Mouse (Mus musculus): ENCODE data around the gene Smim13.

Gene Smim13

DNA sequence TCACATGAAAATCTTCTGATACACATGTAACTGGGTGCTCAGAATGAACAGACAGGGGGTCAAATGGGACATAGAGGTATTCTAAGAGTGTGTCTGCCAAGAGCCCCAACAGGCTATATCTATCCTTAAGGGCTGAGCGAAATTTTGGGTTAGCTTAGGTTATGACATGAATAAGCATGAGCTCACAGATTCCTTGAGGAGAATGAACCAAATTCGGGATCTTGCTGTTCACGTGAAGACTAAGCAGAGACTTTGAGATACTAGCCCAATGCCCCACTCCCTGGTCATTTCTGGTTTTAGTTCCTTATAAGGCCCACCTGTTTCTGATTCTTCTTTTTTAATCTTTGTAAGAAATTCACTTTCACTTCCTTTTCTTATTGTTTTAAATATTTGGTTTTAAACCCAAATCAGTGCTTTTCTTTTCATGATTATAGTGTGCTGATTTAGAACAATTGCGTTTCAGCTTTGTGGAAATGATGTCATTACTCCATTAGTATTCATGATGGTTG, 41.9 kb downstream of the Smim13 start:
- DNase-seq (ENCODE audit: low spot score) = no peak

DNA sequence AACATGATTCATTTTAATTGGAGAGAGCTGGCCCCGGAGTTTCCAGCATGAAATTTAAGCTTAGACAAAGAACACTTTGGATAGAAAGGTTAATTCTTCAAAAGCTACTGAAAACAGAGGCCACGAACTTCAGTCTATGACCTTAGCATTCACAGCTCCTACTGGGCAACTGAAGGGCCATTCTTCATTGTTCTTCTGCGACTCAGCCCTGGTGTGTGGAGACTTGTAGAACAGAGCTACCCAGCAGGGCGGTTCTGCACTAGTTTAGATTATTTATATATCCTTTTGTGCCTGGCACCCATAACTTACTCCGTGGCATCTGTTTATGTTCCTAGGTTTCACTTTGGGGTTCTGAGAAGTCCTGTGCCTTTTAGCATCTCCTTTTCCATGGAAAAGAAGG, 44.0 kb downstream of the Smim13 start:
- no peak for DNase-seq (ENCODE audit: low spot score)

DNA sequence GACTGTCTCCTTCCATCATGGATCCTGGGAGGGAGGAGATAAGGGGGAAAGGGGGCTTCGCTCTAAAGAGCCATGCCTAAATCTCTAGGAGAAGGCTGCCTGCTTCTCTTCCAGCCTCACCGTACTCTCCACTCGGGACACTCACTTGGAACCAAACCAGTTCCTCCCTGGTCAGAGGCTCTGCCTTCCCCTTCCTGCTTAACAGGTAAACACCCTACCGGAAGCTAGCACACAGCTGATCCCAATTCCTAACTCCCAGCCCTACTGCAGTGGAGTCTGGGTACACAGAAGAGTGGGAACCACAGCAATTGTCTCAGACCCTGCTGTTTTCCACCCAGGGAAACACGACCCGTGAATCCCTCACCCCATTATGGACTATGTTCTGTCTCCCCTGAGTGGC, 46.2 kb downstream of the Smim13 start:
- no peak for DNase-seq (ENCODE audit: low spot score)

DNA sequence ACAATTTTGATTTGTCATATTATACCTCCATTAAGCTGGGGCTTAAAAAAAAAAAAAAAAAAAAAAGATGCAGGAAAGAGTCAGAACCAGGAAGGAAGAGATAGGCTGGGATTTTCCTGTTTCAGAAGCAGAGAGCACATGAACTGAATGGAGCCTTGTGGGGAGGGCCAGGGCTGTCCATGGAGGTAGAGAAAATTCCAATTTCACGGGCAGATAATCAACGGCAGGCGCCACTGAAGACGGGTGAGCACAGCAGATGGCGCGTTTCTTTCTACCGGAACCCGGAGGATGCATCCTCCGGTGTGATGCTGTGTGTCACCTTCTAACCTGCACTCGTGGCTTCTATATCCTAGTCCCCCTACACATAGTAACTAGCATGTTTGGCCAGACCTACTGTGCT, 46.8 kb downstream of the Smim13 start:
- no peak for DNase-seq (ENCODE audit: low spot score)

DNA sequence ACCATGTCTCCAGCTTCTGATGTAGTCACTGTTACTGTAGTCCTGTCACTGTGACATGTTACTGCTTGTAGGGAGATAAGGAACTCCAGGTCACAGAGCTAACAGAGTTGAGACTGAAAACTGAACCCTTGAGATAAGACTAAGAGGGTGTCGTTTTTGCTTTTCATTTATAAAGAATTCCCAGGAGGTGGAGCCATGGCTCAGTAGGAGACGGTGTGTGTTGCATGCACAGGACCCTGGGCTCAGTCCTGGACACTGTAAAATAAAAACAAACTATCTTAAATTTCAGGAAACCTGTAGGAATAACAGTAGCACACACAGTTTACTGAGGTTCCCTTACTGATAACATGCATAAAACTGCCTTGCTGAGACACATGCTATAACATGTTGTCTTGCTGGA, 48.9 kb downstream of the Smim13 start:
- DNase-seq (ENCODE audit: low spot score) = no peak

DNA sequence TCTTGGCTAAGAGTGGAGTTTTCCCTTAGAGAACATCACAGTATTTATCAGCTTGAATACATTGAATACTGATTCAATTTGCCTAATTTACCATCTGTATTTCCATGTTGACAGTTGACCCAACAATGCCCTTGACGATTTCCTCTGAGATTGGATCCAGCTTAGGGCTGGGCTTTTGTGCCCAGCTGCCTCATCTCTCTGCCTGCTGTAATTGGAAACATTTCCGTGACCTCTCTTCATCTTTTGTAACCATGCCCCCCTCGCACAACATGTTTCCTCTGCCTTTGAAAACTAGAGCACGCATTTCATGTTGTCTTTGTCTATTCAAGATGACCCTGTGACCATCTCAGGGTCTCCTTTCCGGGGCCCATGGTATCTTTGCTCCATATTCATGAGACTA, 49.4 kb downstream of the Smim13 start:
- no peak for DNase-seq (ENCODE audit: low spot score)

DNA sequence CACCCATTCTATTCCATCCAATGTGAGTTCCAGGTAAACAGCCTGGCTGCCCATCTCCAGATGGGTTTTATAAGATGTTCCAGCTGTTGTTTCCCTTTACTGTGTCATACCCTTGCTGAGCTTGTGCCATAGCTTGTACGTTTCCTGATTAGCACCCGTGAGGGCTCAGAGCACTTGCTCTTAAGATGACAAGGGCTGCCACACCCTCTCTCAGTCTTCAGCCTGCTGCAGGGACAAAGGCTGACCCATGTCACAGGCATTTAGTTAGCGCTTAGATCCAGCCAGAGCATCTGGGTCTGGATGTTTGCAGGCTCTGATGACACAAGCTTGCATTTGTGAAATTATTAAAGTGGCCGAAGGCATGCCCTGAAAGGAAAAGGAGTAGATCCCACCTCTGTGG, 50.4 kb downstream of the Smim13 start:
- no peak for DNase-seq (ENCODE audit: low spot score)

DNA sequence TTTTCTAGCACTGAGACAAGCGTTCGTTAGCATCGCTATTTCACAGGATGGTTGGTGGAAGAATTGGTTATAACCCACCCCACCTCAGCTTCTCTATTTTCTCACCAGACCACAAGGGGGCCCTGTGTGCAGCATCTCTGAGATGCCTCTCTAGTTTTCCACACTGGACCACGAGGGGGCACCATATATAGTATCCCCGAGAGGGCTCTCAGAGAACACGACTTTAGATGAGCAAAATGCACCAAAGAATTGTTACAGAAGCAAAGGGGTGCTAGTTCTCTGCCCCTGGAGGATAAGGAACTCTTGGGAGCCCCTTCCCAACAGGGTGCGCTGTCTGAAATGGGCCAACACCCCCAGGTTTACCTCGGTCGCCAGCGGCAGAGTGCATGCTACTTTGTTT, 53.1 kb downstream of the Smim13 start:
- peak; percentile 40 for DNase-seq (ENCODE audit: low spot score)

DNA sequence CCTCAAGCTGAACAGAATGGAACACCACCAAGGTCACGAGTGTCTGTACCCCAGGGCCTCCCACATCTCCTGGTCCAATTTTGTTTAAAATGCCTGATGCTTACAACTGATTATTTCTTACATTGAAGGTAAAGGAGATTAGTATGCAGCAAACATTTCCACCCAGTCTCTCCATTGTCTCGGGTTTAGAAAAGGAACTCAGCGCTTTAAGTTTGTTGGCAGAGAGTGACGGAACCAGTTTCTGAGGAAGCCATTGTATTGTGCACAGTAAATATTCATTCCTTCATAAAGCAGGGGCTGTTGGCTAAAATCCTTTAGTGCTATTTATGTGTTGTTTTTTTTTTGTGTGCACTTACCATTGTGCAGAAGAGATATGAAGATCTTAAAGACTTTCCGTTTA, 71.1 kb downstream of the Smim13 start:
- no peak for DNase-seq (ENCODE audit: low spot score)

DNA sequence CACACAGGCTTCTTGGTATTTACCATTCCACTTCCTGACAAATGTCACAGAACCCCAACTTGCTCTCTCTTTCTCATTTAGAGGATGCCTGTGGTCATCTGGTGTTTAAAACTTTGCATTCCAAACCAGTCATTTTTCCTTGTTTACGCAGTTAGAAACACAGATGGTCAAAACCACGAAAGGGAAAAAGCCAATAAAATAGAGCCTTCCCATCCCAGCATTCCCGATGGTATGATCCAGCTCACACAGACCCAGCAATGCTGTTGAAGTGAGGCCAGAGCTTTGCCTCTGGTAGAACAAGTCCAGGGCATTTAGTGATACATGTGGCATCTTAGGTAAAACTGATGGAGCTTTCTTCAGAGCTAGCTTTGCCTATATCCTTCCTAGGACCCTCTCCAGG, 71.8 kb downstream of the Smim13 start:
- no peak for DNase-seq (ENCODE audit: low spot score)

DNA sequence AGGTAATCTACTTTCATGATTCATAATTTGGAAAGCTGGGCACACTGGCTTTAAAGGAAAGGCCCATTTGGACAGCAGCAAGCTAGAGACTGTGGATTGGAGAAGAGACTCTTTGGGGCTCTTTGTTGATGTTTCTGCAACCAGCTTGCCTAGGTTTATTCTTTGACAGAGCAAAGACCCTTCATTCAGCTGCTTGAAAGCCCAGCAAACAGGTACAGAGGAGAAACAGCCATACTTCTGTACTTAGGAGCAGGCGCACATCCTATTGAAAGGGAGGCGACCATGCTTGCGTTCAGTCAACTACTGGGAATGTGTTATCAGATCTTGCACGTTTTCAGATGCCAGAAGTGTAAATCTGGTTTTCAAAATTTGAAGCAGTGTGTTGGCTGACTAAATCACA, 75.0 kb downstream of the Smim13 start:
- DNase-seq (ENCODE audit: low spot score) = no peak

DNA sequence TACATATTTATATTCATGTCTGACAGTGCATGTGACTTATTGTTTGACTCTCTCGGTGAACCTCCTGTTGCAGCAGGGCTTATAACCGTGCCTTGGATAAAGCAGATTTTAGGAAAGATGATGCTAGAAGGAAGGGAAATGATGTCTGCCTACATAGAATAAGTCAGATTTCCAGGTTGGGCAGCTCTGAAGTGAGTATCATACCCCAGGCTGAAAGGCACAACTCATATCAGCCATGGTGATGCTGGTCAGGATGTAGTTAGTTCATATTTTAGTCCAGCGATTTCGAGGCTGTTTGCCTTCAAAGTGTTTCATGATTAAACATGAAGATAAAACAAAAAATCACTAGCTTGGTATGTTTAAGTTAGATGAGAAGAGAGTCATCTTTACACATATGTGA, 75.7 kb downstream of the Smim13 start:
- no peak for DNase-seq (ENCODE audit: low spot score)

DNA sequence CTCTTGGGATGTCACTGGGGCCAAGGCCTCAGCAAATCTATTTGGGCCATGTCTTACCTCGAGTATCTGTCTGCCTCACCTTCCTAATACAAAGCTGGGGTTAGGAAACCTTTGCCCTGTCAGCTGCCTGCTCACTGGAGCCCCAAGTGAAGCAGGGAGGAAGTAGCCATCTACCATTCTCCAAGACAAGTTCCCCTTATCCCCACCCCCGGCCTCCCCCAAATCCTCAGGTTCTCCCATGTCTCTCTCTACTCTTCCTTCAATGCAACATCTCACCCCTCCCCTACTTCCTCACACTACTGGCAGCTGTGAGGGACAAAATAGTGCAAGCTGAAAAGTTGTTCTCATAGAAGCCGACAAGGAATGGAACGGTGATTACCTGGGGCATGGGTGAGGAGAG, 76.5 kb downstream of the Smim13 start:
- no peak for DNase-seq (ENCODE audit: low spot score)
